Mouse (Mus musculus) liver, adult (tissue): Measurements from ENCODE around the gene Vmn1r34.
"Not testable (repeated sequence)": the region's sequence is repeated elsewhere in the genome, so short reads cannot be mapped to it uniquely, and the experiment has no call there.

Source experiments
- GATA4 ChIP-seq: IDR thresholded peaks from 2 replicates; pipeline ENCODE4 v1.6.1; 2014; ENCODE audit warnings: mild to moderate bottlenecking, low read length; ENCODE audit not compliant: insufficient replicate concordance

The Vmn1r34 gene

DNA sequence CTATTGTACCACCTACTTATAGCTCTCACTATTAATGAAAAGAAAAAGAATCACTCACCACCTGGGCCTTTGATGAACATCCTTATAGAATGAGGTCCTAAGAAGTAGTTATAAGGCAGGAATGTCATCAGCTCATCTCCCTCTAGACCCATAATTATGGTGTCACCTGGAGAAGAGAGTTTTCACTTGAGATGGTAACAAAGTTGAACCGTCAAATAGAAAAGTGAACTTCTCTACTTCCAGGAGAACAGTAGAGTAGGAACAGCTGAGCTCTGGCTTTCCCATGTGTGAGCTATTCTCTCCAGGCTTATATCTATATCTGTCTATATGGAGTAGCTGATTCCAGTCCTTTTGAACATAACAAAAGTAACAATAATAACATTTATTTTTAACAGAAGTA, at the start of gene Vmn1r34:
TSS of gene Vmn1r34 (minus strand) at position 101 of the 400 bp plus-strand sequence.
- TF ChIP-seq GATA4 = no peak

DNA sequence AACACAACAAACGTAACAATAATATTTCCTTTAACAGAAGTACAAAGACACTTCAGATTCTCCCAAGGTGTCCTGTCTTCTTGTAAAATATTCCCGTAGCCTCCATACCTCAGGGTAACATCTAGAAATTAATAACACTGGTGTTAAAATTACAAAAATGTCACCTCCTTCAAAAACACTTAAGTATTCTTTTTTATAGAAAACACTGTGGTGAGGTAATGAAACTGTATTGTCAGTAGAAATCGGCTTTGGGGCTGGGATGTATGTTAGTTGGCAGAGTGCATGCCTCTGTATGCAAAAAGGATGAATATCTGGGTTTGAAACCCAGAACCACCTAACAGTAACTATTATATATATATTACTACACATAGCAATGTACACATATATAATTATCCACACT, 42.1 kb upstream of the Vmn1r34 start, which contains the start of gene Vmn1r35:
TSS of gene Vmn1r35 (minus strand) at position 101 of the 400 bp plus-strand sequence.
- no peak for TF ChIP-seq GATA4

DNA sequence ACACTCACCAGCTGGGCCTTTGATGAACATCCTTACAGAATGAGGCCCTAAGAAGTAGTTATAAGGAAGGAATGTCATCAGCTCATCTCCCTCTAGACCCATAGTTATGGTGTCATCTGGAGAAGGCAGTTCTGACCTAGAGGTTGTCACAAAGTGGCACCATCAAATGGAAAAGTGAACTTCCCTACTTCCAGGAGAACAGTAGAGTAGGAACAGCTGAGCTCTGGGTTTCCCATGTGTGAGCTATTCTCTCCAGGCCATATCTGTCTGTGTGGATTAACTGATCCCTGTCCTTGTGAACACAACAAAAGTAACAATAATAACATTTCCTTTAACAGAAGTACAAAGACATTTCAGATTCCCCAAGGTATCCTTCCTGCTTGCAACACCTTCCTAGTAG, 25.5 kb downstream of the Vmn1r34 start, which contains the start of gene Vmn1r33:
TSS of gene Vmn1r33 (minus strand) at position 101 of the 400 bp plus-strand sequence.
- TF ChIP-seq GATA4 = not testable (repeated sequence)

DNA sequence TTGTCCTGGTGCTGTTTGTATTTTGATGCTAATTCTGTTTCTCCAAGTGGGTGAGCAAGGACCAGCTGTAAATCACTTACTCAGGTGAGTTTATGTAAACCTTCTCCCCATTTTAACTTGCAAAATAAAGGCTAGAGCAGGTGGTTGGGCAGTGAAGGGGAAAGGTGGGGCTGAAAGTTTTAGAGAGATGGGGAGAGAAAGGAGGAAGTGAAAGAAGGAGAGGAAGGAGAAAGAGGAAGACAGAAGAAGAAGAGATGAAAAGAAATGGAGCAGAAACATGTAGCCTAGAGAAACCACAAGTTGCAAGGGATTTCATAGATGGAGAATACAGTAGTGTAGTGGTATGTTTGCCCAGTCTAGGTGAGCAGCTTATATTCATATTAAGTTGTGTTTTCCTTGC, 47.9 kb downstream of the Vmn1r34 start:
- TF ChIP-seq GATA4 = no peak
